Mouse (Mus musculus) hindlimb bud, embryonic 11.5 days (tissue): ENCODE measurements around the gene Nos1ap.

Experiments
- DNase-seq: peaks from one replicate; pipeline ENCODE4 v3.0.0-alpha.2; 2012; ENCODE audit warnings: low read depth, low spot score; ENCODE audit errors: extremely low spot score

Gene Nos1ap

GRCm38 (mm10) chr1:170305002-170305401 lies 284.7 kb downstream of the Nos1ap start:
- DNase-seq = no peak

DNA sequence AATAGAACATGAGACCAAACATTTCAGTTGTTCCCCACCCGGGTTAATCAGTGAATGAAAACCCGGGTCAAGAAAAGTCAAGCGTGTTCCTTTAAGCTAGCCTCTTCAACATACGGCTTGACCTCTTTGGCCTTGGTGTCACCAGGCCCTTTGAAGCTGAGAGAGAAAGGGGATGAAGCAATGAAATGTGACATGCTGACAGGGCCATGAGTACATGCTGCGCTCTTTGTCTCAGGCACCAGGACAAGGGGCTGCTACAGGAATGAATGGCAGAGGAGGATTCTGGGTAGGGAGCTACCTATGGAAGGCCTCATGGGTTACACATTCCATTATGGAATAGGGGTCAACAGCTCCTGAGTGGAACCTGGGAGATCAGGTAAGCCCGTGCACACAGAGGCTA lies 286.6 kb downstream of the Nos1ap start:
- DNase-seq = no peak

GRCm38 (mm10) chr1:170302456-170302855 lies 287.2 kb downstream of the Nos1ap start:
- no peak for DNase-seq

DNA sequence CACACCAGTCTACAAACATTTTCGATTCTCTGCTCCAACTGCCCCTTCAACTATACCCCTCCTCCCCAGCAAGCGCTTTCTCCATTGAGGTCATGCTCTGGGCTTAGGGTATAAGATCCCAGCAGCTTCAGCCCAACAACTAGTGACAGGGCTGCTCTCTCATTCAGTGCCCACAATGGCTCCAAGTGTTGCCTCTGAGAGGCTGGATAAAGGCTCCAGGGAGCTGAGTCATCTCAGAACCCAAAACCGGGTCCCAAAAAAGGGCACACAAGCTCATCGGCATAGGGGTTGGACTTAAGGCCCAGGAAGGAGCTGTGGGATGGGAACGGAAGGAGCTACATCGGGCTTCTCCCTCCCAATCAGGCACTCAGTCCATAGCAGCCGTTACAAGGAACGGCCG lies 288.0 kb downstream of the Nos1ap start:
- DNase-seq = no peak

DNA sequence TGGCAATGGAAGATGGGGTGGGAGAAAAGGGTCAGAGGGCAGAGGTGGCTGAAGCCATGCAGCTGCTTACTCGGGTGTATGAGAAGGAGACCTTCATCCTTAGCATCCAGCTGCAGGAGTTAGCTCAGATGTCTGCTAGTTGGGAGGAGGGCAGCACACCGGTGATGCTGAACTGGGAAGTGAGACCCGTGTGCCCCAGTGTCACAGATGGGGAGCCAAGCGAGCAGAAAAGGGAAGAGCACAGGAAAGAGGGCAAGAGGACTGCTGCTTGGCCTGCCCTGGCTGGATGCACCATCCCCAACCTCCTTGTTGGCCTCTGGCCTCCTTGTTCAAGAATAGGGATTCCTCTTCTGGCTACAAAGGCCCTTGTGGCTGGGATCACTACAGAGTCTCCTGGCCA lies 290.2 kb downstream of the Nos1ap start:
- no peak for DNase-seq

DNA sequence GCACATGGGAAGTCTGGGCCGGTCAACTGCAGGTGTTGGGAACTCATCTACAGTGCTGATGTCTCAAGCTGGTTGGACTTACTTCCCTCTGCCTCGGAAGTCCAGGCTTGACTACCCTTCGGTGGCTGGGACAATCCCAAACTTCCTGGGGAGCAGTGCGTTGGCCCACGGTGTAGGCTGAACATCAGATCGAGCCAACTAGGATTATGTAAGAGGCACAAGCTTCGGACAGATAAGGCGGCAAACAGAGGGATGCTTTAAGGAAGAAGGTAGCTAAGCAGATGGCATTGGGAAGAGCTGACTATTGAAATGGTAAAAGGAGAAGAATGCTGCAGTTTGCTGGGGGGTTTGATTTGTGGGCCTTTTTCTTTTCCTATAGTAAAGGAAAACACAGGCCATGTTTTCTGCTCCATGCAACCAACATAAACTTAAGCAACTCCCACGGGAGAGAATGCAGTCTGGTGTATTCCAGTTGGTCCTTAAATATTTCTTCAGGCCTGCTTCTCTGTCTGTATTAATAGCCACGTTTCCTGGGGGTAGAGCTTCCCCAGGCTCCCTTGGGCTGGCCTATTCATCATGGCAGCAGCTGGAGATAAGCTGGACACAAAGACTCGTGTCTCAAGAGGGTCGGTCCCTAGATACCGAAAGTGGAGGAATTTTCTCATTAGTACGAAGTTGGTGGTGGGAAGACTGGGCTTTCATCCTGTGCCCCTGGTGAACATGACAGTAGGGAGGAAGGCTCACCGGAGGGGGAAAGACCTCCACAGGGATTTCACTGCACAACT lies 294.7 kb downstream of the Nos1ap start:
- DNase-seq = no peak

GRCm38 (mm10) chr1:170293257-170293656 lies 296.4 kb downstream of the Nos1ap start:
- no peak for DNase-seq

GRCm38 (mm10) chr1:170292239-170292951 lies 297.3 kb downstream of the Nos1ap start:
- DNase-seq = peak; percentile 35

GRCm38 (mm10) chr1:170282415-170283129 lies 307.1 kb downstream of the Nos1ap start:
- no peak for DNase-seq

DNA sequence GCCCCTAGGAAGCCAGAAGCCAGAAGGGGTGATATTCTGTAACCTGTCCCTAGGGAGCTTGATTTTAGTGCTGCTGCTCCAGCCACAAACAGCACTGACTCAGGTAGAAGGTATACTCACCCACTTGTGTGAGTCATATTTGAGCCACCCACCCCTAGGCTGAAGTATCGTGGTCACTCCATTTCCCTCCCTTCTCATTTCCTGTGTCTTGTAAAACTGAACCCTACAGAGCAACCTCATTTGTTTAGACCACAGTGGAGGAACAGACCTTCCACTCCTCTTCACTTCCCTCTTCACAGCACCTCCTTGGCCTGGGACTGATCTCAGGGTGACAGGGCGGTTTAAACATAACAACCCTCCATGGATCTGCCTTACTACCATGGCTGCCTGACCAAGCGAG lies 312.6 kb downstream of the Nos1ap start, which contains the start of gene Sh2d1b1:
Gene Sh2d1b1, plus strand, starts transcription at position 305 of the 400 bp plus-strand sequence.
- DNase-seq = no peak

DNA sequence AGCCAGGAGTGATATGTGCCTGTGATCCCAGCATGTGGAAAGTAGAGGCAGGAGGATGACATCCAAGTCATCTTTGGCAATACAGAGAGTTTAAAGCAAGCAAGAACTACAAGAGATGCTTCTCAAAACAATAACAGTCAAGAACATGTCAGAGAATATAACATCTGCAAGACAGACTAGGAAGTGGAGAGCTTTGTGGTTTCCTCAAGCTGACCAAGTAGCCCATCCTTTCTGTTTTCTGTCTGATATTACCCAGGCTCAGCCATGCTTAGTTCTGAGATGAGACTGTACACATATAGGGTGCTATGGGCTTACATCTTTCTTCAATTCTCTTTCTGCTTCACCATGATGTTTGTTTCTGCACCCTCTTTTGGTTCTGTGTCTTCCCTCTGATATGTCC lies 316.4 kb downstream of the Nos1ap start:
- DNase-seq = no peak

DNA sequence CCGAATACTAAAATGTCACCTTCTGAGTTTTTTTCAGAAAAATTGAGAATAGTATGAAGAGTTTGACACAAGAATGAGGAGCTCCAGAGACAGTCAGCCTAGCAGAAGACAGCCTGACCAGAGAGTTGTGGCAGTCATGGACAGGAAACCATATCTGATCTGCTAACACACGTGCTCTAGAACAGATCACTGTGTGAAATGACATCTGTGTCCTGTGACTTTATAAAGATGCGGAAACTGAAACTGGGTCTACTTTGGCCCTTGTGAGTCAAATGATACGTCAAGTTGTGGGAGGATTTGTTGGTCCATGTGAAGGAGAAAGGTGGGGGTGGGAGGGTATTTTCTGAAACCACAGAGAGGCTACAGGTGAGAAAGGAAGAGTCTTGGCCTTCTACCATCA lies 319.0 kb downstream of the Nos1ap start:
- no peak for DNase-seq

GRCm38 (mm10) chr1:170270281-170270680 lies 319.4 kb downstream of the Nos1ap start:
- DNase-seq = no peak

- DNase-seq = peak; percentile 14
These were observed 334.1 kb downstream of the Nos1ap start for GRCm38 (mm10) chr1:170255560-170255910.

GRCm38 (mm10) chr1:170254893-170255559 lies 334.6 kb downstream of the Nos1ap start:
- no peak for DNase-seq
